Mouse (Mus musculus) liver, adult (tissue): ENCODE data around the gene Hltf.

Experiments
- GATA4 ChIP-seq: IDR thresholded peaks from 2 replicates; pipeline ENCODE4 v1.6.1; 2014; ENCODE audit warnings: mild to moderate bottlenecking, low read length; ENCODE audit not compliant: insufficient replicate concordance

Hltf gene

GRCm38 (mm10) chr3:20136868-20137581, 79.4 kb downstream of the Hltf start:
- TF ChIP-seq GATA4: no peak

GRCm38 (mm10) chr3:20141240-20141639, 83.6 kb downstream of the Hltf start:
- no peak for TF ChIP-seq GATA4

DNA sequence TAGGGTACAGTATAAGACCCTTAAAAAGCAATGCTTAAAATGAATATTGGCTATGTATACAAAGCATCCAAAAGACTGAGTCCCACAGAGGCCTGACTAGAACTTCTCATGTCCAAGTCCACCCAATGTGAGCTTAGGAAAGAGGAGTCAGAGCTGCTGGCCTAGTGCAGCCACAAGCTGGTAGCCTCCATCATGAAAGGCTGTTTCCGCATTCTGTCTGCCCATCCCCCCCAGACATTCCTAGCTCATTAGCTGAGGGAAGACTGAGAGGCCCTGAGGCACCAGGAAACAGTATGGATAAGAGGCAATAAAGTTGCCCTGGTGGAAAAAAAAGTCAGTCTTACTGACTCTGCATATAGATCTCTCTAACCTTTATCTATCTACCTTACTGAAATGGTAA, 84.1 kb downstream of the Hltf start:
- no peak for TF ChIP-seq GATA4

- TF ChIP-seq GATA4: no peak
Observed at GRCm38 (mm10) chr3:20142101-20142500, 84.5 kb downstream of the Hltf start.

DNA sequence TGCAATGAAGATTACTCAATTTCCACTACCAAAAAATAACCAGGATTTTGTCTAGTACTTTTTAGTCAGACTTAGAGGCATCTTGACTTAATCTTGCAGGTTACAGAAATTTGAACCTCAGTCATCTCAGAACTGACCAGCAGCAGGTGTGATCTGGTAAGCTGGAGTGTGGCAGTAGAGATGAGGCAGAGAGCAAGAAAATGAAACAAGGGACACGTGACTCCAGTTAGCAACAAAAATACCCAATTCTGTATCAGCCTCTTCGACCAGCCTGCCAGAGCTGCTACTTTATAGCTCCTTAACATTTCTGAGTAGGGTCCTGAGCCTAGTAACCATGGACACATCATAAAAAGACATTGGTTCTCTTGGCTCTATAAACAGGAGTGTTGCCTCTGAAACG, 85.0 kb downstream of the Hltf start:
- TF ChIP-seq GATA4: no peak

DNA sequence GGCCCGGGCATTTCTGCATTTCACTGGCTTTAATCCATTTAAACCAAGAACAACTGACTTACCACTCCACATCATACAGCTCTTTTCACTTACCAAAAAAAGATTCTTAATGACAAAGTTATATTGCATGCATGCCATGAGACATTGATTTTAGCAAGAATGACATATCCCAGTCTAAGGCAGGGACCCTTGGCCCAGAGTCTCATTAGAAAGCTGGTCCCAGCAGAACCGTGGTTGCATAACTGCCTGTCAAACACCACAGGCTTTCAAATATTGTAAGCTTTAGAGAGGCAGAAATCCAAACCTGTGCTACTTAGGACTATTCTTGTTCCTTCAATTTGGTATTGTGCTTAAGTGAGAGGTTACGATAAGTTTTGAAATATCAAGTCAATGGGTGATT, 86.1 kb downstream of the Hltf start:
- no peak for TF ChIP-seq GATA4

DNA sequence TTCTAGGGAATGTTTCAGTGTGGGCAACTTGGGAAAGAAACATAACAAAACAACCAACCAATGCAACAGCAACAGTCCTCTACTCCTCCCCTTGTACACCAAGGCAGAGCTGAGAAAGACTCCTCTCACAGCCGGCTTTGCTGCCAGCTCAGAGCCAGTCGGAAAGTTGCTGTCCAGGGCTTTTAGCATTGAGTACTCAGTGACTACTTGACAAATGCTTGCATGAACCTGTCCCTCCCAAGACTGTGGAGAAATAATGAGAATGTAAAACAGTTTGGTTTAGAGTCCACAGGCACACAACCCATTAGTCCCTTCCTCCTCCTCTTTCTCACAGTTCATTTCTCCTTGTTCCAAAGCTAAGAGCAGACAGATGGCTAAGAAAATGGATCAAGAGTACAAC, 86.8 kb downstream of the Hltf start:
- no peak for TF ChIP-seq GATA4

- TF ChIP-seq GATA4: no peak
Observed at GRCm38 (mm10) chr3:20145696-20146113, 88.1 kb downstream of the Hltf start.

- TF ChIP-seq GATA4: no peak
Observed at GRCm38 (mm10) chr3:20146884-20147395, 89.3 kb downstream of the Hltf start.

DNA sequence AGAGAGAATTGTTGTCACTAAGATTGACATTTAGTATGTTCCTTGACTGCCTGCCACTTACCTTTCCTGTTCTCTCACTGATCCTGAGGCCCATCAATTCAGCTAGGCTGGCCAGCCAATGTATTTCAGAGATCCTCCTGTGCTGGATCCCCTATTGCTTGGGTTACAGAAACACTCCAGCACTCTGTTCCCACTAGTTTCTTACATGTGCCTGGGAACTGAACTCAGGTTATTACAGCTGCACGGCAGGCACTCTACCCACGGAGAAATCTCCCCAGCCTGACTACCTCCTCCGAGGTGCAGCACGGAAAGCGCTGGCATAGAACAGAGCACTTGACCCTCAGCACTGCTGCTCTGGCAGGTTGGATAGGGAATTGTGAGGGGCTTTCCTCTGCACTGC, 90.0 kb downstream of the Hltf start:
- TF ChIP-seq GATA4: no peak

DNA sequence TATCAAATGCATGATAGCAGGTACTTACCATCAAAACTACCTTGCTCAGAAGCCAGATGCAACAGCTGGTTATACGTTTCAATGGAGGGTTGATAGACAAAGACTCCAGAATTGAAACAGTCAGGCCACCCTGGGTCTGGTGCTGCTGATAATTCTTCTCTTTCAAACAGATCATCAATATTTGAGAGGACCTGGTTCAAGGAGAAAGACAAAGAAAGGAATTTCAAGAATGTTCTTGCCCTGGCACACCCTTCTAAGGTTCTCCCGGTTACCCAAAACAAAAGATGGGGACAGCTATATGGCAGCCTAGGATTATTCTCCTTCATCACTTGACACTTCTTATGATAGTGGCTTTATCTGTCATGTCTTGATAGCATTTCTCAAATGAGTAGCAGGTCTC, 92.9 kb downstream of the Hltf start:
- no peak for TF ChIP-seq GATA4

DNA sequence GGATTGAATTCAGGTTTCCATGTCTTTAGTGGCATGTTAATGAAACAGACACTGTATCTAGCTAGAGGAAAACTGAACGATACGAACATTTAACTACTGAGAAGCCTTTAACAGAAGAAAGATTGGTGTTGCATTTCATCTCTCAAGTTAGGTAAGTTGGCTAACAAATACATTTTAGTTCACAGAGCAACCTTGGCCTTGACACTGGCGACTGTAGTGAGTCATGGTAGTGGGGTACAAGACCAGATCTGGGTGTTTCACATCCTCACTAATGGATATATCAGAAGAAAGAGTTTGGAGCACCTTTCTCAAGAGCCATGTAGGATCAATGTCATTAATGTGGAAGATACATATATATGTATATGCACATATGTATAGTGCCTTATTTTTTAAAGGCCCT, 94.0 kb downstream of the Hltf start:
- no peak for TF ChIP-seq GATA4

- no peak for TF ChIP-seq GATA4
Observed at GRCm38 (mm10) chr3:20154531-20155367, 97.1 kb downstream of the Hltf start, which contains the start of gene Gyg. TSS of gene Gyg (minus strand) at chr3:20155317.

- TF ChIP-seq GATA4: no peak
Observed at GRCm38 (mm10) chr3:20155476-20155875, 97.9 kb downstream of the Hltf start.

DNA sequence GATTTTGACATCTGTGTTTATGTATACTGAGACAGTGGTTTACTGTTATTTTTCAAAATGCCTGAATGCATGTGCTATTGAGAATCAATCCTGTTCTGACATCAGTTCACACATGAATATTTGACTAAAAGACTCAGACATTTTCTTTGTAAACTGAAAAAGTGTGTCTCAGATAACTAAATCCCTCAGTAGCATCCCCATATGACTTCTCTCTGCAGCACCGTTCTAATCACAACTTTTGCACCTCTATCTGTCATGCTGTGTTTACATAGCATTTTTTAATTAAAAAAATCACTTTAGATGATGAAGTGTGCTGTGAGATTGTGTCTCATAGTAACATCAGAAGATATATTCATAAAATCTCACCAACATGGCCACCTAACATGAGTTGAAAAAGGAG, 109.9 kb downstream of the Hltf start:
- no peak for TF ChIP-seq GATA4
